Mouse (Mus musculus) heart, embryonic 10.5 days (tissue): ENCODE measurements around the gene Ogfod2. TPM values are rescaled to one million over a fixed set of nuclear protein-coding genes. Genes with fewer than 3 reads are reported as not detected.
A peak's percentile ranks its signal among the peaks of the same experiment; 100 is the strongest.

Experiments used
- DNase-seq: peaks from one replicate; pipeline ENCODE4 v3.0.0-alpha.2; 2017; ENCODE audit warnings: low spot score
- H3K27ac ChIP-seq: fragments of 300-500 bp; sonication (generic); 2 replicates; pipeline ENCODE4 v1.5.1; 2016; ENCODE audit warnings: mild to moderate bottlenecking
- H3K27me3 ChIP-seq: fragments of 300-500 bp; sonication (generic); 2 replicates; pipeline ENCODE4 v1.6.1; 2016; ENCODE audit warnings: mild to moderate bottlenecking; ENCODE audit not compliant: poor library complexity, insufficient read depth, severe bottlenecking
- H3K36me3 ChIP-seq: fragments of 300-500 bp; sonication (generic); 2 replicates; pipeline ENCODE4 v1.6.1; 2016; ENCODE audit warnings: mild to moderate bottlenecking, moderate library complexity
- H3K4me1 ChIP-seq: fragments of 300-500 bp; sonication (generic); 2 replicates; pipeline ENCODE4 v1.6.1; 2016; ENCODE audit warnings: mild to moderate bottlenecking
- H3K4me3 ChIP-seq: fragments of 300-500 bp; sonication (generic); 2 replicates; pipeline ENCODE4 v1.5.1; 2016; ENCODE audit warnings: mild to moderate bottlenecking, moderate library complexity
- H3K9me3 ChIP-seq: fragments of 300-500 bp; sonication (generic); 2 replicates; pipeline ENCODE4 v1.6.1; 2016; ENCODE audit warnings: mild to moderate bottlenecking, moderate library complexity
- WGBS: fragments of 180-500 bp; shearing (Covaris S2); methylation state at CpG from one replicate; pipeline ENCODE4 v1.1.7; 2016; 5-methylcytosine and 5-hydroxymethylcytosine counted together
- polyA plus RNA-seq: library from polyadenylated mRNA; unstranded; fragments of >200 nt; fragmentation: Nextera tagmentation; extraction: Ambion mirVana; gene quantifications from 2 replicates; pipeline ENCODE4 v1.2.1, GENCODE M21; 2016

Ogfod2 gene
- polyA plus RNA-seq, 1 experiment from 2014 or later, result 19.6 TPM

- 0 out of 2 replicates have a peak, but pooled peaks cover 2% of the 10 kb centered on the region for H3K9me3 ChIP-seq
- WGBS, result 81% methylated on average over 11 of the region's 11 CpGs
Measured at GRCm38 (mm10) chr5:124100128-124101044, 11.7 kb upstream of the Ogfod2 start.

DNA sequence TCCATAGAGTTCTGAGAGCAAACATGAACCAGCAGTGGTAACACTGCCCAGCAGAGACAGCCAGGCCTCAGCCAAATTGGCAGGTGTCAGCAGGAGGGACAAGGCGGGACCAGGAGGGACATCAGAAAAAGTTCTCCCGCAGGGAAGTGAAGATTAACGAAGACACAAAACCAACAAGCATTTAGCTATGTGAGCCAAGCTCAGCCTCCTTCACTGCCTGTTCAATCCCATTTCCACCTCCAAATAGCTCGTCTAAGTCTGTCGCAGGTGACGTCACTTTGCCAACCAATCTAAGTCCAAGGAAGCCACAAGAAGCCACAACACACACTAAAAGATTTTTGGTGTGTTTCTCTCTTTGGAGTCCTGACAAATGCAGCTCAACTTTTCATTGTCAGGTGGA is 9.8 kb upstream of the Ogfod2 start:
- no peak for DNase-seq
- Histone ChIP-seq H3K4me3 (no peak overlapping the region), H3K36me3 (0 out of 2 replicates have a peak, but pooled peaks cover 4% of the 10 kb centered on the region), H3K9me3 (0 out of 2 replicates have a peak, but pooled peaks cover 2% of the 10 kb centered on the region), H3K4me1 (no peaks in the 10 kb centered on the region), H3K27me3 (no peaks in the 10 kb centered on the region), H3K27ac (no peak overlapping the region)
- WGBS, result 80% methylated on average over 6 of the region's 6 CpGs

More at GRCm38 (mm10) chr5:124100128-124101044, 11.7 kb upstream of the Ogfod2 start:
- no peaks in the 10 kb centered on the region for H3K27me3 ChIP-seq
- 0 out of 2 replicates have a peak, but pooled peaks cover 4% of the 10 kb centered on the region for H3K36me3 ChIP-seq
- H3K27ac ChIP-seq, result no peak overlapping the region
- H3K4me3 ChIP-seq, result no peak overlapping the region
- peaks cover 6% of the 10 kb centered on the region for H3K4me1 ChIP-seq
- DNase-seq, result no peak

- no peaks in the 10 kb centered on the region for H3K4me1 ChIP-seq
- DNase-seq, result no peak
- 79% methylated on average over 3 of the region's 3 CpGs for WGBS
- no peak overlapping the region for H3K4me3 ChIP-seq
- H3K9me3 ChIP-seq, result 0 out of 2 replicates have a peak, but pooled peaks cover 2% of the 10 kb centered on the region
- no peak overlapping the region for H3K27ac ChIP-seq
- H3K27me3 ChIP-seq, result no peaks in the 10 kb centered on the region
- 0 out of 2 replicates have a peak, but pooled peaks cover 4% of the 10 kb centered on the region for H3K36me3 ChIP-seq
Measured at GRCm38 (mm10) chr5:124103020-124103419, 9.1 kb upstream of the Ogfod2 start.

- 0 out of 2 replicates have a peak, but pooled peaks cover 4% of the 10 kb centered on the region for H3K36me3 ChIP-seq
- H3K4me3 ChIP-seq, result no peak overlapping the region
- 0 out of 2 replicates have a peak, but pooled peaks cover 2% of the 10 kb centered on the region for H3K9me3 ChIP-seq
- WGBS, result 88% methylated on average over 9 of the region's 9 CpGs
- no peaks in the 10 kb centered on the region for H3K4me1 ChIP-seq
- no peaks in the 10 kb centered on the region for H3K27me3 ChIP-seq
- no peak overlapping the region for H3K27ac ChIP-seq
- no peak for DNase-seq
Measured at GRCm38 (mm10) chr5:124103552-124103951, 8.5 kb upstream of the Ogfod2 start.

DNA sequence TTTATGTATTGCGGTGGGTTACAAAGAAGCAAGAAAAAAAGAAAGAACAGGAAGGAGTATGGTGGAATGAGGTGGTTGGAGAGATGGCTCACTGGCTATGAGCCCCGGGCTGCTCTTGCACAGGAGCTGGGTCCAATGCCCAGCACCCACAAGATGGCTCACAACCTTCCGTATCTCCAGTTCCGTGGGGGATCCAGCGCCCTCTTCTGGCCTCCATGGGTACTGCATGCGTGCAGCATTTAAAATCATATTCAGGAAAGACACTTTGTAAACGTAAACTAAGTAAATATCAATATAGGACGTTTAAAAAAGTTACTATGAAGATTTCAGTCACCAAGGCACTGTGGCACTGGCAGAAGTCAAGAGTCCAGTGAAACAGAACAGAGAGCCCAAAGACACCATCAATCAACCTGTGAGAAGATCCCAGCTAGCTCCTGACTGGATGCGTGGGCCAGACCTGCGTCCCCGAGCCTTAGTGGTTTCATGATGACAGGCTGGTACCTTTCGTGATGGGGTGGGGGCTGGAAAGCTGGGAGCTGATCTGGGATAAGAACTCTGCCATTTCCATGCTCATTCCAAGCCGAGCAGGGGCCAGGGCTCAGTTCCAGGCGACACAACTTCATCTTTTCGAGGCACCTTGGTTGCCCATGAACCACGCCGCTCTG is 888 bp upstream of the Ogfod2 start:
- H3K4me3 ChIP-seq, result peak overlapping the region; percentile 94

GRCm38 (mm10) chr5:124112531-124112930 is 434 bp downstream of the Ogfod2 start:
- Histone ChIP-seq H3K4me3 (peak overlapping the region; percentile 94), H3K36me3 (peaks cover 21% of the 10 kb centered on the region), H3K27ac (peak overlapping the region; percentile 97), H3K9me3 (no peaks in the 10 kb centered on the region), H3K4me1 (peaks cover 47% of the 10 kb centered on the region), H3K27me3 (no peaks in the 10 kb centered on the region)
- DNase-seq, result no peak
- WGBS, result under 1% methylated on average over 18 of the region's 18 CpGs

More for the DNA sequence above, 888 bp upstream of the Ogfod2 start:
- H3K4me1 ChIP-seq, result peaks cover 35% of the 10 kb centered on the region
- no peaks in the 10 kb centered on the region for H3K9me3 ChIP-seq
- WGBS, result 33% methylated on average over 17 of the region's 17 CpGs
- DNase-seq, result no peak
- H3K27ac ChIP-seq, result peak overlapping the region; percentile 97
- peaks cover 14% of the 10 kb centered on the region for H3K36me3 ChIP-seq
- H3K27me3 ChIP-seq, result no peaks in the 10 kb centered on the region

GRCm38 (mm10) chr5:124113030-124113429 is 933 bp downstream of the Ogfod2 start:
- Histone ChIP-seq H3K4me1 (peaks cover 49% of the 10 kb centered on the region), H3K9me3 (no peaks in the 10 kb centered on the region), H3K27ac (peak overlapping the region; percentile 97), H3K36me3 (peaks cover 26% of the 10 kb centered on the region), H3K4me3 (peak overlapping the region; percentile 94), H3K27me3 (no peaks in the 10 kb centered on the region)
- DNase-seq, result peak; percentile 86
- 16% methylated on average over 14 of the region's 14 CpGs for WGBS

- DNase-seq, result no peak
- Histone ChIP-seq H3K27ac (no peak overlapping the region), H3K36me3 (peaks cover 40% of the 10 kb centered on the region), H3K27me3 (no peaks in the 10 kb centered on the region), H3K9me3 (no peaks in the 10 kb centered on the region), H3K4me1 (peaks cover 52% of the 10 kb centered on the region), H3K4me3 (peak overlapping the region; percentile 12; the same call in 1 of the 2 replicates)
- 90% methylated on average over 24 of the region's 24 CpGs for WGBS
Measured at GRCm38 (mm10) chr5:124114276-124115025, 2.4 kb downstream of the Ogfod2 start.

- Histone ChIP-seq H3K4me3 (peak overlapping the region; percentile 86), H3K36me3 (peaks cover 51% of the 10 kb centered on the region), H3K27me3 (no peaks in the 10 kb centered on the region), H3K4me1 (peaks cover 52% of the 10 kb centered on the region), H3K27ac (peak overlapping the region; percentile 96), H3K9me3 (no peaks in the 10 kb centered on the region)
- no peak for DNase-seq
- 19% methylated on average over 7 of the region's 7 CpGs for WGBS
Measured at GRCm38 (mm10) chr5:124115531-124115930, 3.4 kb downstream of the Ogfod2 start.

- peaks cover 58% of the 10 kb centered on the region for H3K36me3 ChIP-seq
- WGBS, result 1% methylated on average over 64 of the region's 64 CpGs
- H3K27me3 ChIP-seq, result no peaks in the 10 kb centered on the region
- H3K27ac ChIP-seq, result peak within 1 kb of the TSS; percentile 96
- H3K9me3 ChIP-seq, result no peaks in the 10 kb centered on the region
- peak; percentile 84 for DNase-seq
- peak within 1 kb of the TSS; percentile 86 for H3K4me3 ChIP-seq
- peaks cover 50% of the 10 kb centered on the region for H3K4me1 ChIP-seq
Measured at GRCm38 (mm10) chr5:124115990-124116845, 4.1 kb downstream of the Ogfod2 start, which contains the start of gene Arl6ip4. Gene Arl6ip4 (plus strand): TSS chr5:124116089.

- H3K4me3 ChIP-seq, result no peak overlapping the region
- H3K9me3 ChIP-seq, result no peaks in the 10 kb centered on the region
- H3K36me3 ChIP-seq, result peaks cover 81% of the 10 kb centered on the region
- H3K27ac ChIP-seq, result no peak overlapping the region
- DNase-seq, result no peak
- peaks cover 37% of the 10 kb centered on the region for H3K4me1 ChIP-seq
- WGBS, result 71% methylated on average over 5 of the region's 5 CpGs
- no peaks in the 10 kb centered on the region for H3K27me3 ChIP-seq
Measured at GRCm38 (mm10) chr5:124119204-124119603, 7.1 kb downstream of the Ogfod2 start.
